Mouse (Mus musculus) ovary, adult 10 weeks (tissue): ENCODE results near the gene Actb. TPM values are rescaled to one million over a fixed set of nuclear protein-coding genes. Genes with fewer than 3 reads are reported as not detected.

Source experiments
- polyA plus RNA-seq: library from polyadenylated mRNA; stranded (reverse); fragments of 350-450 nt; fragmentation: Illumina TruSeq; extraction: RNeasy Lipid Tissue Mini Kit (QIAGEN cat#74804); gene quantifications from one replicate; pipeline ENCODE4 v1.2.3, GENCODE M21; 2014

Actb gene
- polyA plus RNA-seq, result 3,087 TPM

GRCm38 (mm10) chr5:142906532-142907047 lies at the start of gene Actb:
Actb (minus strand) TSS chr5:142906754.

GRCm38 (mm10) chr5:142894918-142895613 lies 11.5 kb downstream of the Actb start, which contains the start of gene Fbxl18:
Fbxl18 (minus strand) TSS chr5:142895421.

Other genes with a start within 250 kb of the Actb start
- 0.14 TPM for gene Slc29a4, start 214.2 kb downstream of the Actb start, polyA plus RNA-seq
- 1.3 TPM for gene Tnrc18, start 89.1 kb downstream of the Actb start, polyA plus RNA-seq
- 2.3 TPM for gene Fbxl18, start 11.3 kb downstream of the Actb start, polyA plus RNA-seq
- 4.0 TPM for gene Fscn1, start 53.6 kb upstream of the Actb start, polyA plus RNA-seq
- 63.6 TPM for gene Rnf216, start 206.2 kb upstream of the Actb start, polyA plus RNA-seq
- gene Olfr718-ps1, start 240.8 kb upstream of the Actb start, polyA plus RNA-seq, result not detected